Mouse (Mus musculus): Measurements from ENCODE around the gene Adm2. TPM values are rescaled to one million over a fixed set of nuclear protein-coding genes. Genes with fewer than 3 reads are reported as not detected.

Adm2 gene
- polyA plus RNA-seq (2012; rRNA removed) (0.74 and 1.0 TPM in 2 replicates), polyA plus RNA-seq (2014; fragmentation: Nextera tagmentation; extraction: Ambion mirVana) (0.52 TPM in 1 of 2 replicates, not detected in the other)

- H3K27me3 ChIP-seq (ENCODE audit: control insufficient read depth, insufficient read depth, low read length): no peaks in the 10 kb centered on the region
- H3K27ac ChIP-seq (replicated peaks; ENCODE audit: low read depth, low read length): no peak within 1 kb of the TSS
- ATAC-seq (ENCODE audit: low FRiP score, low read depth) (no peak), DNase-seq (ENCODE audit: low spot score) (no peak)
- no peaks in the 10 kb centered on the region for H3K36me3 ChIP-seq (ENCODE audit: control insufficient read depth, insufficient read depth, low read length)
- H3K9ac ChIP-seq (ENCODE audit: low read depth, low read length, severe bottlenecking): peak within 1 kb of the TSS; percentile 29; the same call in 1 of the 2 replicates
- H3K4me1 ChIP-seq (ENCODE audit: control insufficient read depth, insufficient read depth, low read length): peaks cover 7% of the 10 kb centered on the region; the same call in 1 of the 2 replicates
- TF ChIP-seq POLR2A (IDR thresholded peaks at IDR 0.05; ENCODE audit: borderline replicate concordance, extremely low read depth, insufficient read depth, insufficient read length): no peak
- 4% methylated on average over 26 of the region's 26 CpGs for WGBS
- peak within 1 kb of the TSS; percentile 21 for H3K4me3 ChIP-seq (replicated peaks; ENCODE audit: low read length)
- no peaks in the 10 kb centered on the region for H3K9me3 ChIP-seq (ENCODE audit: control insufficient read depth, low read length)
- H3K4me2 ChIP-seq (replicated peaks; ENCODE audit: low read depth, low read length, severe bottlenecking): peak within 1 kb of the TSS; percentile 41
Measured at GRCm38 (mm10) chr15:89322670-89323522, at the start of gene Adm2. Adm2 (plus strand) TSS chr15:89322720.

- WGBS: 86% methylated on average over 3 of the region's 3 CpGs
- Histone ChIP-seq H3K9ac (ENCODE audit: low read depth, low read length, severe bottlenecking) (no peak overlapping the region), H3K36me3 (ENCODE audit: control insufficient read depth, insufficient read depth, low read length) (peaks cover 72% of the 10 kb centered on the region), H3K4me2 (replicated peaks; ENCODE audit: low read depth, low read length, severe bottlenecking) (no peak overlapping the region), H3K27me3 (ENCODE audit: control insufficient read depth, insufficient read depth, low read length) (no peaks in the 10 kb centered on the region), H3K9me3 (ENCODE audit: control insufficient read depth, low read length) (no peaks in the 10 kb centered on the region), H3K4me3 (replicated peaks; ENCODE audit: low read length) (no peak overlapping the region), H3K27ac (replicated peaks; ENCODE audit: low read depth, low read length) (no peak overlapping the region), H3K4me1 (ENCODE audit: control insufficient read depth, insufficient read depth, low read length) (no peaks in the 10 kb centered on the region)
- DNase-seq (ENCODE audit: low spot score) (no peak), ATAC-seq (ENCODE audit: low FRiP score, low read depth) (no peak)
- TF ChIP-seq POLR2A (IDR thresholded peaks at IDR 0.05; ENCODE audit: borderline replicate concordance, extremely low read depth, insufficient read depth, insufficient read length): no peak
Measured at GRCm38 (mm10) chr15:89275497-89275896, 47.0 kb upstream of the Adm2 start.

DNA sequence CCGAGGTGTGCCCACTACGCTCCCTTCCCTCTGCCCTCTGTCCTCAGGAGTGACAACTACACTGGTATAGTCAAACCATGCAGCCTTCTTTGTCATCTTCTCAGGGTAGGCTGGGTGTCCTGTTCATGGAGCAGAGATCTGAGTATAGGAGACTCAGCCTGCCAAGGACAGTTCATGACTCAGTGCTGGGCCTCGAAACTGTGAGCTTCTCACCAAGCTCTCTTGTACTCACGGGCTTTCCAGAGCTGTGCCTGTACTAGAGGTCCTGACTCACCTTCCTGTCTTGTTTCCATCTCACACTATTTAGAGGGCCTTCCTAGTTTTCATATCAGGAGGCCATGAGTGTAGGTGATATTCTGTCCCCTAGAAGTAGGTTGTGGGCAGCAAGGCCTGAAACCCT is 45.2 kb upstream of the Adm2 start:
- Histone ChIP-seq H3K27ac (replicated peaks; ENCODE audit: low read depth, low read length) (no peak overlapping the region), H3K9me3 (ENCODE audit: control insufficient read depth, low read length) (no peaks in the 10 kb centered on the region), H3K9ac (ENCODE audit: low read depth, low read length, severe bottlenecking) (no peak overlapping the region), H3K4me3 (replicated peaks; ENCODE audit: low read length) (no peak overlapping the region), H3K27me3 (ENCODE audit: control insufficient read depth, insufficient read depth, low read length) (no peaks in the 10 kb centered on the region), H3K4me1 (ENCODE audit: control insufficient read depth, insufficient read depth, low read length) (no peaks in the 10 kb centered on the region), H3K36me3 (ENCODE audit: control insufficient read depth, insufficient read depth, low read length) (peaks cover 78% of the 10 kb centered on the region), H3K4me2 (replicated peaks; ENCODE audit: low read depth, low read length, severe bottlenecking) (no peak overlapping the region)
- 92% methylated on average over 4 of the region's 4 CpGs for WGBS
- ATAC-seq (ENCODE audit: low FRiP score, low read depth) (no peak), DNase-seq (ENCODE audit: low spot score) (no peak)
- no peak for TF ChIP-seq POLR2A (IDR thresholded peaks at IDR 0.05; ENCODE audit: borderline replicate concordance, extremely low read depth, insufficient read depth, insufficient read length)

DNA sequence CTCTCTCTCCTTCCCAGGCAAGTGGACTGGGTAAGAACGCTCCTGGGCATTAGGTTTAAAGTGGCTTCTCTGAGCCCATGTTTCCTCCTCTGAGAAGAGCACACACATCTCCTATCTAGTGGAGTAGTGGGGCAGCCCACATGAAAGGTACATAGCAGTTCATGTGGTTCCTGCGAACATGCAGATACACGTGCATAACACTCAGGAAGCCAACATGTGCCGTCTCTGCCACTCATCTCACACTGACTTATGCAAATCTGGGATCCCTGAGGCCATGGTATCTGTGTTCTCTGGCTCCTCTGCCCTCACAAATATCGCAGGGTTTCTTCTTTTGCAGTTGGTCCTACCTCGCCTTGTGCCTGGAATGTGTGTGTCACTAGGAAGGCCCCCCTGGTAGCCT is 40.0 kb upstream of the Adm2 start:
- no peak overlapping the region for H3K4me2 ChIP-seq (replicated peaks; ENCODE audit: low read depth, low read length, severe bottlenecking)
- no peak overlapping the region for H3K9ac ChIP-seq (ENCODE audit: low read depth, low read length, severe bottlenecking)
- no peak overlapping the region for H3K4me3 ChIP-seq (replicated peaks; ENCODE audit: low read length)
- no peaks in the 10 kb centered on the region for H3K9me3 ChIP-seq (ENCODE audit: control insufficient read depth, low read length)
- ATAC-seq (ENCODE audit: low FRiP score, low read depth): no peak
- TF ChIP-seq POLR2A (IDR thresholded peaks at IDR 0.05; ENCODE audit: borderline replicate concordance, extremely low read depth, insufficient read depth, insufficient read length): no peak
- H3K36me3 ChIP-seq (ENCODE audit: control insufficient read depth, insufficient read depth, low read length): peaks cover 89% of the 10 kb centered on the region
- no peak overlapping the region for H3K27ac ChIP-seq (replicated peaks; ENCODE audit: low read depth, low read length)
- 83% methylated on average over 6 of the region's 6 CpGs for WGBS
- no peak for DNase-seq (ENCODE audit: low spot score)
- H3K27me3 ChIP-seq (ENCODE audit: control insufficient read depth, insufficient read depth, low read length): no peaks in the 10 kb centered on the region
- no peaks in the 10 kb centered on the region for H3K4me1 ChIP-seq (ENCODE audit: control insufficient read depth, insufficient read depth, low read length)

- ATAC-seq (ENCODE audit: low FRiP score, low read depth) (no peak), DNase-seq (ENCODE audit: low spot score) (no peak)
- H3K9ac ChIP-seq (ENCODE audit: low read depth, low read length, severe bottlenecking): no peak overlapping the region
- H3K27me3 ChIP-seq (ENCODE audit: control insufficient read depth, insufficient read depth, low read length): no peaks in the 10 kb centered on the region
- H3K4me1 ChIP-seq (ENCODE audit: control insufficient read depth, insufficient read depth, low read length): no peaks in the 10 kb centered on the region
- no peak overlapping the region for H3K27ac ChIP-seq (replicated peaks; ENCODE audit: low read depth, low read length)
- H3K36me3 ChIP-seq (ENCODE audit: control insufficient read depth, insufficient read depth, low read length): peaks cover 90% of the 10 kb centered on the region
- H3K4me3 ChIP-seq (replicated peaks; ENCODE audit: low read length): no peak overlapping the region
- no peak for TF ChIP-seq POLR2A (IDR thresholded peaks at IDR 0.05; ENCODE audit: borderline replicate concordance, extremely low read depth, insufficient read depth, insufficient read length)
- WGBS: 88% methylated on average over 2 of the region's 2 CpGs
- H3K4me2 ChIP-seq (replicated peaks; ENCODE audit: low read depth, low read length, severe bottlenecking): no peak overlapping the region
- no peaks in the 10 kb centered on the region for H3K9me3 ChIP-seq (ENCODE audit: control insufficient read depth, low read length)
Measured at GRCm38 (mm10) chr15:89284094-89284493, 38.4 kb upstream of the Adm2 start.
